Mouse (Mus musculus): ENCODE data around the gene Pigp. TPM values are rescaled to one million over a fixed set of nuclear protein-coding genes. Genes with fewer than 3 reads are reported as not detected.
A peak's percentile ranks its signal among the peaks of the same experiment; 100 is the strongest.

Gene Pigp
- polyA plus RNA-seq, 1 experiment from 2014 or later = 220 TPM

DNA sequence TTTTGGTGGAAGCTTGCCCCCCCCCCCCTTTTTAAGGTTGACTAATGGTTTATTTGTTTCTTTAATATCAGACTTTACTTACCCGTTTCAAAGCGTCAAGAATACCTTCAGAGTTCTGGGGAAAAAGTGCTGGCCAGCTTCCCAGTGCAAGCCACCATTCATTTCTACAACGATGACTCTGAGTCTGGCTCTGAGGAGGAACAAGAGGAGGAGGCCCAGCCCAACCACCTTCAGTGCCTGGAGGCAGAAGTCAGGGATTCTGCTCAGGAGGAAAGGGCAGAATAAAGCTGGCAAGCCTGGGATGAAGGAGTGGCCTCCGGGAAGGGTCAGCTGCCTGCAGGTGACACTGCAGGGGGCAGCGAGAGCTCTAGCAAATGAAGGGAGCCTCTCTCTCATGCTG, 36.0 kb downstream of the Pigp start:
- Histone ChIP-seq H3K4me3 (replicated peaks; ENCODE audit: low read depth, low read length) (no peak overlapping the region), H3K4me1 (replicated peaks; ENCODE audit: insufficient read depth, low read length) (no peaks in the 10 kb centered on the region), H3K27me3 (ENCODE audit: insufficient read depth, low read length) (no peaks in the 10 kb centered on the region), H3K27ac (no peak overlapping the region), H3K4me2 (ENCODE audit: low read length) (no peak overlapping the region), H3K9me3 (replicated peaks; ENCODE audit: low read length) (no peaks in the 10 kb centered on the region), H3K9ac (ENCODE audit: low read depth, low read length) (no peak overlapping the region), H3K36me3 (ENCODE audit: insufficient read depth, low read length) (no peaks in the 10 kb centered on the region)
- no peak for ATAC-seq (replicated peaks; ENCODE audit: low FRiP score, low read depth)
- no peak for TF ChIP-seq CTCF (IDR thresholded peaks at IDR 0.05; ENCODE audit: low read depth)
- no peak for DNase-seq (ENCODE audit: low spot score)
- WGBS = 34% methylated on average over 5 of the region's 5 CpGs

GRCm38 (mm10) chr16:94331886-94332252, 39.8 kb downstream of the Pigp start:
- Histone ChIP-seq H3K4me1 (replicated peaks; ENCODE audit: insufficient read depth, low read length) (0 out of 2 replicates have a peak, but pooled peaks cover 6% of the 10 kb centered on the region), H3K9me3 (replicated peaks; ENCODE audit: low read length) (no peaks in the 10 kb centered on the region), H3K27me3 (ENCODE audit: insufficient read depth, low read length) (no peaks in the 10 kb centered on the region), H3K4me3 (replicated peaks; ENCODE audit: low read depth, low read length) (no peak overlapping the region), H3K9ac (ENCODE audit: low read depth, low read length) (no peak overlapping the region), H3K27ac (no peak overlapping the region), H3K36me3 (ENCODE audit: insufficient read depth, low read length) (no peaks in the 10 kb centered on the region), H3K4me2 (ENCODE audit: low read length) (no peak overlapping the region)
- ATAC-seq (replicated peaks; ENCODE audit: low FRiP score, low read depth) = no peak
- TF ChIP-seq CTCF (IDR thresholded peaks at IDR 0.05; ENCODE audit: low read depth) = peak; percentile 82
- WGBS = 71% methylated on average over 5 of the region's 5 CpGs
- DNase-seq (ENCODE audit: low spot score) = peak; percentile 33

- H3K27ac ChIP-seq = no peak overlapping the region
- H3K9ac ChIP-seq (ENCODE audit: low read depth, low read length) = no peak overlapping the region
- no peaks in the 10 kb centered on the region for H3K9me3 ChIP-seq (replicated peaks; ENCODE audit: low read length)
- WGBS = 88% methylated on average over 9 of the region's 9 CpGs
- no peak overlapping the region for H3K4me2 ChIP-seq (ENCODE audit: low read length)
- no peaks in the 10 kb centered on the region for H3K27me3 ChIP-seq (ENCODE audit: insufficient read depth, low read length)
- H3K4me1 ChIP-seq (replicated peaks; ENCODE audit: insufficient read depth, low read length) = 0 out of 2 replicates have a peak, but pooled peaks cover 6% of the 10 kb centered on the region
- DNase-seq (ENCODE audit: low spot score) (no peak), ATAC-seq (replicated peaks; ENCODE audit: low FRiP score, low read depth) (no peak)
- H3K4me3 ChIP-seq (replicated peaks; ENCODE audit: low read depth, low read length) = no peak overlapping the region
- no peaks in the 10 kb centered on the region for H3K36me3 ChIP-seq (ENCODE audit: insufficient read depth, low read length)
- TF ChIP-seq CTCF (IDR thresholded peaks at IDR 0.05; ENCODE audit: low read depth) = no peak
Observed at GRCm38 (mm10) chr16:94331233-94331885, 40.3 kb downstream of the Pigp start.

DNA sequence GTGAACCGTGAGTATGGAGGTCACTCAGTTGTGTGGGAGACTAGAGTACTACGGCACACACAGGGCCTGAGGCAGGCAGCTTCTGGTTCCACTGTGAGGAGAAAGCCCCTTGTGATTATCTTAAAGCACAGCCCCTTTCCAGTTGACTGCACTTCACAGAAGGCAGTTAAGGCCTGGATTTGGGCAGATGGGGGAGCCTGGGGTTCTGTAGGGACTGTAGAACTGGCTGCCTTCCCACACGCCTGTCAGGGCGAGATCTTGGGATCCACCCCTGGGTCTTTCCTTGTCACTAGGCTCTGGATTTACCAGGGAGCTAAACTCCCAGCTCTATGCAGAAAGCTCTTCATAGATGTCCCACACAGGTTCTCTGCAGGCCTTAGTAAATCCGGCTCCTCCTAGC, 41.2 kb downstream of the Pigp start:
- Histone ChIP-seq H3K4me1 (replicated peaks; ENCODE audit: insufficient read depth, low read length) (0 out of 2 replicates have a peak, but pooled peaks cover 6% of the 10 kb centered on the region), H3K27ac (no peak overlapping the region), H3K27me3 (ENCODE audit: insufficient read depth, low read length) (no peaks in the 10 kb centered on the region), H3K4me3 (replicated peaks; ENCODE audit: low read depth, low read length) (no peak overlapping the region), H3K36me3 (ENCODE audit: insufficient read depth, low read length) (no peaks in the 10 kb centered on the region), H3K9ac (ENCODE audit: low read depth, low read length) (no peak overlapping the region), H3K9me3 (replicated peaks; ENCODE audit: low read length) (no peaks in the 10 kb centered on the region), H3K4me2 (ENCODE audit: low read length) (no peak overlapping the region)
- DNase-seq (ENCODE audit: low spot score) (peak; percentile 14), ATAC-seq (replicated peaks; ENCODE audit: low FRiP score, low read depth) (no peak)
- WGBS = 57% methylated on average over 5 of the region's 5 CpGs
- TF ChIP-seq CTCF (IDR thresholded peaks at IDR 0.05; ENCODE audit: low read depth) = no peak

- H3K4me2 ChIP-seq (ENCODE audit: low read length) = peak overlapping the region; percentile 91
- 12% methylated on average over 25 of the region's 25 CpGs for WGBS
- DNase-seq (ENCODE audit: low spot score) (peak; percentile 11), ATAC-seq (replicated peaks; ENCODE audit: low FRiP score, low read depth) (no peak)
- peak overlapping the region; percentile 57 for H3K4me3 ChIP-seq (replicated peaks; ENCODE audit: low read depth, low read length)
- no peak overlapping the region for H3K27ac ChIP-seq
- H3K4me1 ChIP-seq (replicated peaks; ENCODE audit: insufficient read depth, low read length) = 0 out of 2 replicates have a peak, but pooled peaks cover 6% of the 10 kb centered on the region
- H3K9ac ChIP-seq (ENCODE audit: low read depth, low read length) = peak overlapping the region; percentile 57
- TF ChIP-seq CTCF (IDR thresholded peaks at IDR 0.05; ENCODE audit: low read depth) = no peak
- H3K36me3 ChIP-seq (ENCODE audit: insufficient read depth, low read length) = no peaks in the 10 kb centered on the region
- no peaks in the 10 kb centered on the region for H3K27me3 ChIP-seq (ENCODE audit: insufficient read depth, low read length)
- no peaks in the 10 kb centered on the region for H3K9me3 ChIP-seq (replicated peaks; ENCODE audit: low read length)
Observed at GRCm38 (mm10) chr16:94328881-94329867, 42.5 kb downstream of the Pigp start.
